Mouse (Mus musculus): ENCODE measurements around the gene Ash1l. TPM values are rescaled to one million over a fixed set of nuclear protein-coding genes. Genes with fewer than 3 reads are reported as not detected.
"Not testable (repeated sequence)": the region's sequence is repeated elsewhere in the genome, so short reads cannot be mapped to it uniquely, and the experiment has no call there.

Gene Ash1l
- total RNA-seq, 2 experiments from 2014 or later: 88.9 to 94.5 TPM

DNA sequence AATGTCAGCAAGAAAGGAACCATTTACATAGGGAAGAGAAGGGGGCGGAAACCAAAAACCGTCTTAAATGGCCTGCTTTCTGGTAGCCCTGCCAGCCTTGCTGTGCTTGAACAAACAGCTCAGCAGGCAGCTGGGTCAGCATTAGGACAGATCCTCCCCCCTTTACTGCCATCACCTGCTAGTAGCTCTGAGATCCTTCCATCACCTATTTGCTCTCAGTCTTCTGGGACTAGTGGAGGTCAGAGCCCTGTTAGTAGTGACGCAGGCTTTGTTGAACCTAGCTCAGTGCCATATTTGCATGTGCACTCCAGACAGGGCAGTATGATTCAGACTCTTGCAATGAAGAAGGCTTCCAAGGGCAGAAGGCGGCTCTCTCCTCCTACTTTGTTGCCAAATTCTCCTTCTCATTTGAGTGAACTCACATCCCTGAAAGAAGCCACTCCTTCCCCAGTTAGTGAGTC, 33.5 kb downstream of the Ash1l start:
- Histone ChIP-seq H3K27ac (no peak overlapping the region), H3K4me3 (no peak overlapping the region)
- no peak for DNase-seq (ENCODE audit: low spot score in 2 of 2)
- TF ChIP-seq CTCF (conservative IDR thresholded peaks at IDR 0.05): no peak

GRCm38 (mm10) chr3:88992793-88993192, 42.4 kb downstream of the Ash1l start:
- DNase-seq (ENCODE audit: low spot score in 2 of 2): no peak
- Histone ChIP-seq H3K4me3 (no peak overlapping the region), H3K27ac (peak overlapping the region; percentile 12; the same call in 1 of the 2 replicates)
- no peak for TF ChIP-seq CTCF (conservative IDR thresholded peaks at IDR 0.05)

GRCm38 (mm10) chr3:89001536-89001935, 51.1 kb downstream of the Ash1l start:
- H3K4me3 ChIP-seq: no peak overlapping the region
- DNase-seq (ENCODE audit: low spot score in 2 of 2): no peak
- no peak overlapping the region for H3K27ac ChIP-seq
- no peak for TF ChIP-seq CTCF (conservative IDR thresholded peaks at IDR 0.05)

DNA sequence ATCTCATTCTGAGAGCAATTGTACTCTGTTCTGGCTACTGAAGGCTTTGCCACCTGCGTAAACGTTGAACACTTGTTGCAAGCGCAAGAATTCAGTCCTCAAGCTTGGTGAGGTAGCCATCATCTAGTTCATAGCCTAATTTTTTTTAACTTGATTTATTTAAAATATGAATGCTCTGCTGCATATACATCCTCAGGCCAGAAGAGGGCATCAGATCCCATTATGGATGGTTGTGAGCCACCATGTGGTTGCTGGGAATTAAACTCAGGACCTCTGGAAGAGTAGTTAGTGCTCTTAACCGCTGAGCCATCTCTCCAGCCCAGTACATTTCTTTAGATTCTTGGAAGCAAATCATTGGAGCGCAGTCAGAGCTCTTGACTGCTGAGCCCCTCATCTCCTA, 80.5 kb downstream of the Ash1l start:
- H3K27ac ChIP-seq; H3K4me3 ChIP-seq; DNase-seq (ENCODE audit: low spot score in 2 of 2): not testable (repeated sequence)
- TF ChIP-seq CTCF (conservative IDR thresholded peaks at IDR 0.05): peak; percentile 69

DNA sequence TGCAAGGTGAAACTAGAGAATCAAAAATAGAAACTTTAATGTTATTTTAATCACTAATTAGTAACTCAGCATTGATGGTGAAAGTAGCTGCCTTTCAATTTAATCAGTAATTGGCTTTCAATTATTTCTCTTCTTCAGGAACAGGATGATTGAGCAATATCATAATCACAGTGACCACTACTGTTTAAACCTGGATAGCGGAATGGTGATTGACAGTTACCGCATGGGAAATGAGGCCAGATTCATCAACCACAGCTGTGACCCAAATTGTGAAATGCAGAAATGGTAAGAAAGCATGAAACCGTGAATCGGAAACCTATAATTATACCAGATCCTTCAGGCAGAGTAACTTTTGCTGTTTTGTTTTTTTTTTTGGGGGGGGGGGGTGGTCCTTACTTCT, 92.9 kb downstream of the Ash1l start:
- no peak for TF ChIP-seq CTCF (conservative IDR thresholded peaks at IDR 0.05)
- DNase-seq (ENCODE audit: low spot score in 2 of 2): no peak
- Histone ChIP-seq H3K4me3 (no peak overlapping the region), H3K27ac (no peak overlapping the region)

GRCm38 (mm10) chr3:89058361-89058760, 107.9 kb downstream of the Ash1l start:
- peak in 1 of 2 experiments; percentile 13 for DNase-seq (ENCODE audit: low spot score in 2 of 2)
- no peak for TF ChIP-seq CTCF (conservative IDR thresholded peaks at IDR 0.05)
- H3K27ac ChIP-seq: no peak overlapping the region
- no peak overlapping the region for H3K4me3 ChIP-seq

DNA sequence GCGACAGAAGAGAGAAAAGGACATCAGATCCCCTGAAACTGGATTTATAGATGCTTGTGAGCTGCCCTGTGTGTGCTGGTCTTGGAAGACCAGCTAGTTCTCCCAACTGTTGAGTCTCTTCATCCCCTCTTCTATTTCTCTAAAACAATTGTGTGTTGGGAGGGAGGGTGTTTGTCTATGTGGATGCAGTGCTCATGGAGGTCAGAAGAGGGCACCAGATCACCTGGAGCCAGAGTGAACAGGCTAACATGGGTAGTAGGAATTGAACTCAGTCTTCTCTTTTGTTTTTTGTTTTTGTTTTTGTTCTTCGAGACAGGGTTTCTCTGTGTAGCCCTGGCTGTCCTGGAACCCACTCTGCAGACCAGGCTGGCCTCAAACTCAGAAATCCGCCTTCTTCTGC, 108.4 kb downstream of the Ash1l start:
- Histone ChIP-seq H3K27ac (no peak overlapping the region), H3K4me3 (no peak overlapping the region)
- peak in 1 of 2 experiments; percentile 25 for DNase-seq (ENCODE audit: low spot score in 2 of 2)
- TF ChIP-seq CTCF (conservative IDR thresholded peaks at IDR 0.05): peak; percentile 73

DNA sequence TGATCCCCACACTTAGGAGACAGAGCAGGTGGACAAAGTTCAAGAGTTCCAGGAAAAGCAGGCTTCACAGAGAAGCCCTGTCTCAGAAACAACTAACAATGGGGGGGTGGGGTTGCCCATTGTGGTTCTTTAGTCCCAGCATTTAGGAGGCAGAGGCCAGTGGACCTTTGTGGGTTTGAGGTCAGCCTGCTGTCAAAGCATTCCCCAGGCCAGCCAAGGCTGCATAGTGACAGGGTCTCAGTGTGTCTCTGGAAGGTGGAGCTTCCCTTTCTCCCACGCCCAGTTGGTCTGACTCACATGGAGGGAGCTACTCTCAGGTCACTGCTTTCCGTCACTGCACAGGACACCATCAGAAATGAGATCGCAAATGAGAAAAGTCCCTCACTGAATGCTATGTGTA, 111.3 kb downstream of the Ash1l start:
- H3K4me3 ChIP-seq: no peak overlapping the region
- no peak for DNase-seq (ENCODE audit: low spot score in 2 of 2)
- TF ChIP-seq CTCF (conservative IDR thresholded peaks at IDR 0.05): no peak
- no peak overlapping the region for H3K27ac ChIP-seq

DNA sequence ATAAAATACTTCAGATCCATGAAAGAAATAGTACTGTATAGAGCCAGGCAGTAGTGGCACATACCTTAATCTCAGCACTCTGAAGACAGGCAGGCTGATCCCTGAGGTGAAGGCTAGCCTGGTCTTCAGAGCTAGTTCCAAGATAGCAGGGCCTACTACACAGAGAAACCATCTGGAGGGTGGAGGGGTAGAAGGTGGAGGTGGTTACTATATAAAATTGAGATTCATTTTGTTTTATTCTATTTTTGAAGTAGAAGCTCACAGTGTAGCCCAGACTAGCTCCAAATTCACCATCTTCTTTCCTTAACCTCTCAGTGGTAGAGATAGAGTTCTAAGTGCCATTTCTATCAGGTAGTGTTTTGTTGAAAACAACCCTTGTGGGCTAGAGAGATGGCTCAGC, 116.8 kb downstream of the Ash1l start:
- Histone ChIP-seq H3K4me3 (no peak overlapping the region), H3K27ac (peak overlapping the region; percentile 28; the same call in 1 of the 2 replicates)
- no peak for TF ChIP-seq CTCF (conservative IDR thresholded peaks at IDR 0.05)
- DNase-seq (ENCODE audit: low spot score in 2 of 2): no peak

DNA sequence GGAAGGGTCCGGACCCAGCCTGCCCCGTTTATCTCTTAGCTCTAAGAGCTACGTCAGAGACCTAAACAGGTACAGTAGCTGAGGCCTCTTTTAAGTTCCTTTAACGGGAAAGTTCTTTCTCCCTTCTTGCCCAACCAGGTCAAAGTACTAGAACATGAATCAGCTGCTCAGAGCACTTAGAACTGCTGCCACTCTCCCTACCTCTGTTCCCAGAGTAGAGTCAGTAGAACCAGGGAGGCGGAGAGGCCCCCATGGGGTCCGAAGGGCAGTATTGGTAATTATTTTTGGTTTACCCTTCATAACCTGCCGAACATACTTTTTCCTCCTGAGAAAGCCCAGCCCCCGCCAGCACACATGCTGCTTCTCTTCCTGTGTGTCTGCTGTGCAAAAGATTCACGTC, 127.0 kb downstream of the Ash1l start:
- Histone ChIP-seq H3K27ac (no peak overlapping the region), H3K4me3 (no peak overlapping the region)
- no peak for DNase-seq (ENCODE audit: low spot score in 2 of 2)
- TF ChIP-seq CTCF (conservative IDR thresholded peaks at IDR 0.05): no peak

- DNase-seq (ENCODE audit: low spot score in 2 of 2); H3K4me3 ChIP-seq; H3K27ac ChIP-seq: not testable (repeated sequence)
These were observed 131.9 kb downstream of the Ash1l start for GRCm38 (mm10) chr3:89082287-89082686.

DNA sequence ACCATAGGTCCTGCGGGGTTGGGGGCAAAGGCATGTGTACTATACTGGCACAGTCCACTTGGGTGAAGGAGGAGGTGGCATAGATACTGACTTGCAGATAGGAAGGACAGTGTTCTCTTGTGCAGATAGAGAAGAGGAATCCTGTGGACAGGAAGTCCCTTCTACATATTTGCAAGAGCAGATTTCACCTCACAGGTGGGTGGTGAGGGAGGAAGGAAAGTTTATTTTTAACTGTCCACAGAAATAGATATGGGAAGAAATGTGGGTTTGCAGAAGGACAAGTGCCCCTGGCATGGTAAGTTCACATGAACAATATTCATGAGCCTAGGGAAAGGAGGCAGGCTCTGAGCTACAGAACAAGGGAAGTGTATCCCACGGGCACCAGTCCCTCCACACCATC, 133.7 kb downstream of the Ash1l start:
- no peak for DNase-seq (ENCODE audit: low spot score in 2 of 2)
- TF ChIP-seq CTCF (conservative IDR thresholded peaks at IDR 0.05): no peak
- no peak overlapping the region; the same call in 1 of the 2 replicates for H3K27ac ChIP-seq
- no peak overlapping the region for H3K4me3 ChIP-seq

DNA sequence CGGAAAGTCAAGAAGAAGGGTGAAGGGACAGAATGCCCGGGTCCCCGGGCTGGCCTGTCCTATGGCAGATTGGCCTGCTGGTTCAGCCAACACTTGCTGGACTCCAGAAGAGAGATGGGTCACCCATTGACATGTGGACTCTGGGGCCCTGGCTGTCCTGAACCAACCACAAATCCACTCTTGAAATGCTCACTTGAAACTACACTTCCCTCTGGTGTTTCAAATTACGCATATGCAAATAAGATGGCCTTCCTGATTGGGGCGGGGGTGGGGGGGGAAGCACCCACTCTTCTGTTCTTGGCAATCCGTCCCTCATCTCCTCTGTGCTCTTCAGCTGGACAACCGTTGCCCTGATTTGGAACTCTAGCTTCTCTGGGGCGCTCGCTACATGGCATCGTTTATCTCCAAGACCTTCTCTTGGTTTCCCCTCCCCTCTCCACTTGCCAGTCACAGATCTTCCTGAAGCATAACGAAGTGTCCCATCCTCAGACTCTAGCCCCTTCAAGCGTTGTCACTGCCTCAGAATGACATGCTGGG, 134.3 kb downstream of the Ash1l start:
- H3K27ac ChIP-seq: no peak overlapping the region
- H3K4me3 ChIP-seq: no peak overlapping the region
- no peak for TF ChIP-seq CTCF (conservative IDR thresholded peaks at IDR 0.05)

DNA sequence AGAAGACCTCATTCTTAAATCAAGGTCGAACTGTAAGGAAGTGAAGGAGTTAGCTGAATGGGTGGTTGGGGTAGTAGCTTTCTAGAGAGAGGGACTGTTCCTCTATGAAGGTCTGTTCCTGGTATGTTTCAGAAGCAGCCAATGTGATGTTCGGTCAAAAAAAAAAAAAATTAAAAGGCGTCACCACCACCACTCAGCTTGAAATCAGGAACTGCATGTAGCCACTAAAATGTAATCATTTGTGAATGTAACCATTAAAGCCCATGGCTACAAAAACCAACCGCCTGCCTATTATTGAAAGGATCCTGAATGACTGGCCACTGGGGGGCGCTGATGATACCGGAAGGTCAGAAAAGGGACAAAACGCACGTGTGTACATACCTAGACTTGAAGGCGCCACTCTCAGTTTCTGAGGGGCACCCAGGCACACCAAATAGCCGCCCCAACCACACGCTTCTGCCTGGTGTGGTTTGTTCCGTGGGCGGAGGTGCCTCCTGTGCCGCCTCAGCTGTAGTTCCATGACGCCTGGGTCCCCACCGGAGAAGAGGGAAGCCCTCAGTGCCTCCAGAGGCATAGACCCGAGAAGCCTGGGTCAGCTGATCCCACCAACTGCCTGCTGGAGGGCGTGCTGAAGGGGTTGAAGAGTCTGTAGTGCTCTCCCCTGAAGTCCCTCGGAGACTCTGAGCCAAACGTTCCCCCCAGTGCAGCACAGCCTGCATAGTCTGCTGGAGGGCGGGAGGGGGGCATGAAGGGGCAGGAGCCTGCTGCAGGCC, 137.1 kb downstream of the Ash1l start:
- Histone ChIP-seq H3K27ac (no peak overlapping the region), H3K4me3 (no peak overlapping the region; the same call in 1 of the 2 replicates)
- TF ChIP-seq CTCF (conservative IDR thresholded peaks at IDR 0.05): peak; percentile 92
- DNase-seq (ENCODE audit: low spot score in 2 of 2): peak; percentile 63 to 86

More for the DNA sequence above, 134.3 kb downstream of the Ash1l start:
- DNase-seq (ENCODE audit: low spot score in 2 of 2): no peak

Data from layer of hippocampus, adult 2 months (tissue).